Comparison of ENCODE assay signal across 22 mouse cellular contexts in genomic region chr3:138239461-138239860, GRCm38 (mm10). TPM values are rescaled to one million over a fixed set of nuclear protein-coding genes. Genes with fewer than 3 reads are reported as not detected.
"Had no signal": no experiment of that assay in that cellular context is flagged by ENCODE, and none has a peak within 500 bp of the region (broad histone marks: within the 10 kb centered on the region; RNA-seq: fewer than 3 reads in every experiment).

No protein-coding gene starts in this region.

- H3K9ac ChIP-seq: liver, embryonic 15.5 days; liver, postnatal 0 days; lung, embryonic 15.5 days; midbrain, embryonic 12.5 days; neural tube, embryonic 12.5 days; stomach, embryonic 15.5 days had no signal

- H3K4me3 ChIP-seq: liver, embryonic 15.5 days; lung, embryonic 15.5 days; megakaryocyte, embryonic 14.5 days; midbrain, embryonic 12.5 days; neural tube, embryonic 12.5 days; stomach, embryonic 15.5 days had no signal

- H3K4me2 ChIP-seq: liver, embryonic 15.5 days; lung, embryonic 15.5 days; midbrain, embryonic 12.5 days; neural tube, embryonic 12.5 days; stomach, embryonic 15.5 days had no signal

- H3K27me3 ChIP-seq: liver, embryonic 15.5 days; lung, embryonic 15.5 days; midbrain, embryonic 12.5 days; neural tube, embryonic 12.5 days; stomach, embryonic 15.5 days had no signal

- H3K4me1 ChIP-seq: liver, embryonic 15.5 days; midbrain, embryonic 12.5 days; neural tube, embryonic 12.5 days; stomach, embryonic 15.5 days had no signal

- H3K27ac ChIP-seq: liver, embryonic 15.5 days; lung, embryonic 15.5 days; macrophage; midbrain, embryonic 12.5 days; neural tube, embryonic 12.5 days; stomach, embryonic 15.5 days; stomach, postnatal 0 days had no signal

- H3K36me3 ChIP-seq: liver, embryonic 15.5 days; lung, embryonic 15.5 days; midbrain, embryonic 12.5 days; neural tube, embryonic 12.5 days; stomach, embryonic 15.5 days had no signal

- ATAC-seq: liver, postnatal 0 days; lung, postnatal 0 days had no signal

- H3K9me3 ChIP-seq: liver, embryonic 15.5 days; lung, embryonic 15.5 days; megakaryocyte, embryonic 14.5 days; midbrain, embryonic 12.5 days; neural tube, embryonic 12.5 days; stomach, embryonic 15.5 days had no signal

- DNase-seq: liver, postnatal 0 days; lung, adult 2 months; lung, postnatal 14 days; lung, postnatal 36 days; midbrain, embryonic 14.5 days; right cerebral cortex, postnatal 14 days; thymus, postnatal 25 days had no signal

RNA-seq across cellular contexts. Expression of gene Adh1, which starts 21.3 kb away (rescaled TPM):
- total RNA-seq: megakaryocyte progenitor cell, adult 5-6 weeks; monocyte, adult 5-6 weeks had no signal
- polyA plus RNA-seq: macrophage had no signal

RNA-seq across cellular contexts. Expression of gene Adh7, which starts 21.9 kb away (rescaled TPM):
- total RNA-seq: megakaryocyte progenitor cell, adult 5-6 weeks; monocyte, adult 5-6 weeks; neutrophil, adult 5-6 weeks had no signal
- polyA plus RNA-seq: macrophage; neural tube, embryonic 12.5 days; spleen, adult 2 months had no signal

RNA-seq across cellular contexts. Expression of gene 4930579F01Rik, which starts 45.8 kb away (rescaled TPM):
- total RNA-seq: megakaryocyte progenitor cell, adult 5-6 weeks; midbrain, postnatal 0 days; monocyte, adult 5-6 weeks; neutrophil, adult 5-6 weeks had no signal
- polyA plus RNA-seq: liver, embryonic 15.5 days; liver, postnatal 0 days; lung, adult 2 months; lung, postnatal 0 days; macrophage; midbrain, embryonic 12.5 days; midbrain, embryonic 14.5 days; midbrain, postnatal 0 days; neural tube, embryonic 12.5 days; neural tube, embryonic 14.5 days; spleen, adult 2 months had no signal
